Mouse (Mus musculus): ENCODE measurements at regions not wholly inside any gene's neighbourhood (a gene's known extent, or its start where the extent isn't known, plus 50 kb on each side); places are given as distances from the start of the nearest gene placed in this dataset.

DNA sequence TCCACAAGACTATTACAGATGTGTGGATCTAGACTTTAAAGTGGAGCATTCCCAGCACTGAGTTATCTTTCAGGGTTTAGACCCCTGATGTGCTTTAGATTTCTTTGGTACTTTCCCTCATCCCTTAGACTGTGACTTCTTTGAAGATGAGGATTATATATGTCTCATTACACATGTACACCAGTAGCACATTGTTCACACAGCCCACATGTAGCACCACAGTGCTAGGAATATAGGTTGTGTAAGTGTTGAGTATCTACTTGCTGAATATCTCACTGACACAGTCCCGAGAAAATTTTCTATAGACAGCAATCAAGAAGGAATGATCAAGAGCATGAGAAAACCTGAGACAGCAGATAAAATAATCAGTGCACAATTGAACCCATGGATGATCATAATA is 243.4 kb upstream of the Brinp1 start:
- DNase-seq (ENCODE audit: low spot score) (no peak), ATAC-seq (ENCODE audit: low FRiP score) (no peak)
- Histone ChIP-seq H3K4me1 (replicated peaks; ENCODE audit: control insufficient read depth, insufficient read depth, low read length) (no peaks in the 10 kb centered on the region), H3K4me2 (replicated peaks) (no peak overlapping the region), H3K36me3 (replicated peaks; ENCODE audit: control insufficient read depth, insufficient read depth) (no peaks in the 10 kb centered on the region), H3K4me3 (replicated peaks; ENCODE audit: low read length) (no peak overlapping the region), H3K9ac (no peak overlapping the region), H3K27ac (no peak overlapping the region), H3K9me3 (ENCODE audit: control insufficient read depth, low read length) (no peaks in the 10 kb centered on the region), H3K27me3 (ENCODE audit: control insufficient read depth, insufficient read depth, low read length) (no peaks in the 10 kb centered on the region)
- 88% methylated on average over 1 of the region's 1 CpGs for WGBS

DNA sequence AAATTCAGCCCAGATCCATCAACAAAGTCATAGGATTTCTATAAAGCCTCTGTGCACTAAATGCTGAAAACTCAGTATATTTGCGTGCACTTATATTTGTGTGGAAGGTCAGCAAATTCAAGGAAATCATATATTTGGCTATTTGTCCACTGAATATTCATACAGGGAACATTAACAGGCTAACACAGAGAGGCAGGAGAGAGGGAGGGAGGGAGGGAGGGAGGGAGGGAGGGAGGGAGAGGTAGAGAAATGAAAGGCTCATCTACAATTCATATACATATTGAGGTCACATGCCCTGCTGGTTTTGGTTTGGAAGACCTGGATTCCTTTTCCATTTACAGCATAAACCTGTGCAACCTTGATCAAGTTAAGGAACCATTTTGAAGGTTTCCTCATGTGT is 241.9 kb upstream of the Brinp1 start:
- ATAC-seq (ENCODE audit: low FRiP score) (peak; percentile 34; the same call in 1 of the 2 replicates), DNase-seq (ENCODE audit: low spot score) (no peak)
- Histone ChIP-seq H3K4me2 (replicated peaks) (peak overlapping the region; percentile 76), H3K4me3 (replicated peaks; ENCODE audit: low read length) (peak overlapping the region; percentile 41), H3K9me3 (ENCODE audit: control insufficient read depth, low read length) (no peaks in the 10 kb centered on the region), H3K9ac (peak overlapping the region; percentile 67; the same call in 1 of the 2 replicates), H3K27ac (peak overlapping the region; percentile 82), H3K36me3 (replicated peaks; ENCODE audit: control insufficient read depth, insufficient read depth) (no peaks in the 10 kb centered on the region), H3K27me3 (ENCODE audit: control insufficient read depth, insufficient read depth, low read length) (no peaks in the 10 kb centered on the region), H3K4me1 (replicated peaks; ENCODE audit: control insufficient read depth, insufficient read depth, low read length) (no peaks in the 10 kb centered on the region)
- 87% methylated on average over 1 of the region's 1 CpGs for WGBS

DNA sequence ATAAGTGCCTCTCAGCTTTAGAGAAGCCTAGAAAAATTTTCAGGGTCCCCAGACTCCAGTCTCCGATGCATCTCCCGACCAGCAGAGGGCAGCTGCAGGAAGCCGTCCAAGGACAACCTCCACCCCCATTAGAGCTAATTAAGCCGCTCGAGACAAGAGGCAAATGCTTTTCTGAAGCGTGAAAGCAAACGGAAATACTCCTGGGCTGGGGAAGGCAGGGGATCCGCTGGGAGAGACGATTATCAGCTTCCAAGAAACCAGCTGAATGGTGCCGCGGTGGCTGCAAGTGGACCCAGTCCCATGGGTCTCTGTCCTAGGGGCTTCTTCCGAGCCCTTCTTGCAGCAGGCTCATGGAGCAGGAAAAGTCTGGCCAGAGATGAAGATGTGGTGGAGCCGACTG is 241.4 kb upstream of the Brinp1 start:
- peak overlapping the region; percentile 41 for H3K4me3 ChIP-seq (replicated peaks; ENCODE audit: low read length)
- H3K27ac ChIP-seq: peak overlapping the region; percentile 82
- H3K4me1 ChIP-seq (replicated peaks; ENCODE audit: control insufficient read depth, insufficient read depth, low read length): no peaks in the 10 kb centered on the region
- under 1% methylated on average over 13 of the region's 13 CpGs for WGBS
- H3K9ac ChIP-seq: peak overlapping the region; percentile 67
- H3K4me2 ChIP-seq (replicated peaks): peak overlapping the region; percentile 76
- ATAC-seq (ENCODE audit: low FRiP score) (peak; percentile 94), DNase-seq (ENCODE audit: low spot score) (peak; percentile 85)
- no peaks in the 10 kb centered on the region for H3K36me3 ChIP-seq (replicated peaks; ENCODE audit: control insufficient read depth, insufficient read depth)
- H3K27me3 ChIP-seq (ENCODE audit: control insufficient read depth, insufficient read depth, low read length): no peaks in the 10 kb centered on the region
- H3K9me3 ChIP-seq (ENCODE audit: control insufficient read depth, low read length): no peaks in the 10 kb centered on the region

Data from hindbrain, embryonic 14.5 days (tissue).